Mouse (Mus musculus) stomach, embryonic 14.5 days (tissue): ENCODE measurements around the gene Pknox2. TPM values are rescaled to one million over a fixed set of nuclear protein-coding genes. Genes with fewer than 3 reads are reported as not detected.
A peak's percentile ranks its signal among the peaks of the same experiment; 100 is the strongest.

Experiments used
- ATAC-seq: fragments of 200-750 bp; cut with Nextera tagmentation; 2 replicates; pipeline ENCODE4 v1.8.0; 2017; ENCODE audit warnings: low read depth, moderate TSS enrichment; ENCODE audit not compliant: insufficient number of reproducible peaks, insufficient read depth, low FRiP score
- H3K27ac ChIP-seq: fragments of 300-500 bp; sonication (generic); 2 replicates; pipeline ENCODE4 v1.5.1; 2014; ENCODE audit warnings: mild to moderate bottlenecking, low read length, moderate library complexity, mixed read lengths
- H3K27me3 ChIP-seq: fragments of 300-500 bp; sonication (generic); 2 replicates; pipeline ENCODE4 v1.6.1; 2014; ENCODE audit warnings: low read length, control low read depth, mixed read lengths; ENCODE audit not compliant: control insufficient read depth, insufficient read depth
- H3K36me3 ChIP-seq: fragments of 300-500 bp; sonication (generic); 2 replicates; pipeline ENCODE4 v1.6.1; 2014; ENCODE audit warnings: mild to moderate bottlenecking, control low read depth, low read length, moderate library complexity, mixed read lengths; ENCODE audit not compliant: control insufficient read depth, insufficient read depth
- H3K4me1 ChIP-seq: fragments of 300-500 bp; sonication (generic); 2 replicates; pipeline ENCODE4 v1.6.1; 2014; ENCODE audit warnings: low read length, control low read depth, mixed read lengths; ENCODE audit not compliant: control insufficient read depth, insufficient read depth
- H3K4me2 ChIP-seq: fragments of 300-500 bp; sonication (generic); replicated peaks from 2 replicates; pipeline ENCODE4 v1.6.1; 2014; ENCODE audit warnings: low read depth, low read length, control low read depth
- H3K4me3 ChIP-seq: fragments of 300-500 bp; sonication (generic); 2 replicates; pipeline ENCODE4 v1.5.1; 2014; ENCODE audit warnings: low read depth, low read length, control low read depth
- H3K9ac ChIP-seq: fragments of 300-500 bp; sonication (generic); replicated peaks from 2 replicates; pipeline ENCODE4 v1.6.1; 2014; ENCODE audit warnings: low read depth, mild to moderate bottlenecking, control low read depth, low read length, moderate library complexity, mixed read lengths
- H3K9me3 ChIP-seq: fragments of 300-500 bp; sonication (generic); 2 replicates; pipeline ENCODE4 v1.6.1; 2016; ENCODE audit warnings: low read depth, low read length, control low read depth; ENCODE audit not compliant: control insufficient read depth
- WGBS: fragments of 180-500 bp; shearing (Covaris S2); extraction: QIAGEN DNeasy Blood & Tissue Kit; methylation state at CpG from one replicate; pipeline ENCODE4 v1.1.7; 2014; 5-methylcytosine and 5-hydroxymethylcytosine counted together
- polyA plus RNA-seq: library from polyadenylated mRNA; unstranded; fragments of >200 nt; fragmentation: Nextera tagmentation; extraction: Ambion mirVana; gene quantifications from 2 replicates; pipeline ENCODE4 v1.2.1, GENCODE M21; 2014

The Pknox2 gene
- polyA plus RNA-seq, 1 experiment from 2014 or later = 7.5 TPM

DNA sequence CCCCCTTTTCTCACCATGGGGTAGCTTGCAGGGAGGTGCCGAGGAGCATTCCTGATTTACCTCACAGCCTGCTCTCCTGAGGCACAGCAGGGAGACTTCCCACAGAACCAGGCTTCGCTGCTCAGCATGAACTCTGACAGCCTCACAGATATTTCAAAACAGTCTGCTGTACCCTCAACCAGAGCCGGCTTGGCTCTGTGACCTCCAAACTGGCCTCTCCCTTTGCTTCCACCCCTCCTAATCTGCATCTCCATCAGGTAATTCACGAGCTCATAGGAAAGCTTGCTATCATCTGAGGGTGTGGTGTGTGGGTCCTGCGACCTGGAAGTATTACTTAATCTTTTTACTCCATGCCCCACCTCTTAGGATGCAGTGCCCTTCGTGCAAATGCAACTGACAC lies 142.5 kb downstream of the Pknox2 start:
- H3K27ac ChIP-seq = no peak overlapping the region
- WGBS = 45% methylated on average over 6 of the region's 6 CpGs
- no peaks in the 10 kb centered on the region for H3K9me3 ChIP-seq
- H3K27me3 ChIP-seq = no peaks in the 10 kb centered on the region
- no peak overlapping the region for H3K4me2 ChIP-seq
- H3K36me3 ChIP-seq = no peaks in the 10 kb centered on the region
- ATAC-seq = no peak
- no peak overlapping the region for H3K4me3 ChIP-seq
- H3K9ac ChIP-seq = no peak overlapping the region
- no peaks in the 10 kb centered on the region for H3K4me1 ChIP-seq

GRCm38 (mm10) chr9:37001935-37002535 lies 145.2 kb downstream of the Pknox2 start:
- H3K9ac ChIP-seq = no peak overlapping the region
- H3K4me1 ChIP-seq = no peaks in the 10 kb centered on the region
- no peaks in the 10 kb centered on the region for H3K36me3 ChIP-seq
- ATAC-seq = no peak
- 41% methylated on average over 7 of the region's 7 CpGs for WGBS
- no peaks in the 10 kb centered on the region for H3K27me3 ChIP-seq
- no peaks in the 10 kb centered on the region for H3K9me3 ChIP-seq
- H3K27ac ChIP-seq = no peak overlapping the region
- H3K4me2 ChIP-seq = no peak overlapping the region
- H3K4me3 ChIP-seq = no peak overlapping the region

GRCm38 (mm10) chr9:36999393-36999792 lies 147.8 kb downstream of the Pknox2 start:
- no peak for ATAC-seq
- no peak overlapping the region for H3K4me2 ChIP-seq
- H3K27me3 ChIP-seq = no peaks in the 10 kb centered on the region
- no peaks in the 10 kb centered on the region for H3K4me1 ChIP-seq
- H3K9ac ChIP-seq = no peak overlapping the region
- 99% methylated on average over 3 of the region's 3 CpGs for WGBS
- no peaks in the 10 kb centered on the region for H3K9me3 ChIP-seq
- no peak overlapping the region for H3K4me3 ChIP-seq
- no peak overlapping the region for H3K27ac ChIP-seq
- H3K36me3 ChIP-seq = no peaks in the 10 kb centered on the region

DNA sequence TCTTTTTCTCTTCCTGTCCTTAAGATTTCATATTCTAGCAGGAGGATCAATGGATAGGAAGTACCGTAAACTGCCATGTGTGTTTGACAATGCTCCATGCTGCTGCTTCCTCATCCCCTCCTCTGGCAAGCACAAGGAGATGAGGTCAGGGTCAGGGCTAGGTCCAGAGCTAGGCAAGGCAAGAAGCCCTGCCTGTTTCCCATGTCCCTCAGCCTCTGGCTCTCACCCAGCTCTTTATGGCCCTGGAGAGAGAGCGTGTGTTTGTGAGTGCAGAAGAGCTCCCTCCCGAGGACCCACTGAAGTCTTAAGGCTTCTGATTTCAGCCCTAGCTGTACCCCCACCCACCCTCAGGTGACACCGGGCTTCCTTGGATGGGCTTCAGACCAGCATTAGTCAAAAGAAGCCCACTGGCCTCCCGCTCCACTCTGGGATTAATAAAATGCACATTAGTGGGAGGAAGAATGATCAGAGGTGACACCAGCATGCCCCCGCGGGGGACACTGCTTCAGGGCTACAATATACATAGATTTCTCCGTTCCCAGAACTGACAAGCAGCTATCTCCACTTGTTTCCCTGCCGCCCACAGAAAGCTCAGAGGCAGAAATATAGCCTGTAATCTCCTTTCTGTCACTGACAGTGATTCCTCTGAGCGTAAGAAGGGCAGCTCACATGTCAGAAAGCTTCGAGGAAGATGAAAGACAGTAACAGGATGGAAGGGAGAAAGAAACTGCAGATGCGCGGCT lies 156.4 kb downstream of the Pknox2 start:
- no peak overlapping the region for H3K4me2 ChIP-seq
- H3K27me3 ChIP-seq = no peaks in the 10 kb centered on the region
- H3K36me3 ChIP-seq = no peaks in the 10 kb centered on the region
- no peak overlapping the region for H3K9ac ChIP-seq
- ATAC-seq = no peak
- no peak overlapping the region for H3K27ac ChIP-seq
- WGBS = 53% methylated on average over 13 of the region's 13 CpGs
- H3K4me3 ChIP-seq = no peak overlapping the region
- H3K4me1 ChIP-seq = no peaks in the 10 kb centered on the region
- H3K9me3 ChIP-seq = no peaks in the 10 kb centered on the region

- H3K27ac ChIP-seq = no peak overlapping the region
- ATAC-seq = no peak
- H3K4me2 ChIP-seq = no peak overlapping the region
- no peaks in the 10 kb centered on the region for H3K9me3 ChIP-seq
- H3K4me3 ChIP-seq = no peak overlapping the region
- no peaks in the 10 kb centered on the region for H3K4me1 ChIP-seq
- 93% methylated on average over 3 of the region's 3 CpGs for WGBS
- H3K9ac ChIP-seq = no peak overlapping the region
- no peaks in the 10 kb centered on the region for H3K27me3 ChIP-seq
- no peaks in the 10 kb centered on the region for H3K36me3 ChIP-seq
These were observed 157.2 kb downstream of the Pknox2 start for GRCm38 (mm10) chr9:36989991-36990390.

- ATAC-seq = no peak
- Histone ChIP-seq H3K27ac (no peak overlapping the region), H3K36me3 (no peaks in the 10 kb centered on the region), H3K9ac (no peak overlapping the region), H3K4me3 (no peak overlapping the region), H3K4me2 (no peak overlapping the region), H3K9me3 (no peaks in the 10 kb centered on the region), H3K4me1 (no peaks in the 10 kb centered on the region), H3K27me3 (no peaks in the 10 kb centered on the region)
- WGBS = 81% methylated on average over 9 of the region's 9 CpGs
These were observed 162.0 kb downstream of the Pknox2 start for GRCm38 (mm10) chr9:36985233-36985632.

GRCm38 (mm10) chr9:36976596-36977362 lies 170.4 kb downstream of the Pknox2 start:
- Histone ChIP-seq H3K27me3 (no peaks in the 10 kb centered on the region), H3K27ac (no peak overlapping the region), H3K9ac (no peak overlapping the region), H3K4me2 (no peak overlapping the region), H3K4me1 (peaks cover 6% of the 10 kb centered on the region; the same call in 1 of the 2 replicates), H3K4me3 (no peak overlapping the region), H3K9me3 (no peaks in the 10 kb centered on the region), H3K36me3 (no peaks in the 10 kb centered on the region)
- WGBS = 33% methylated on average over 11 of the region's 11 CpGs
- ATAC-seq = peak; percentile 39; the same call in 1 of the 2 replicates

- Histone ChIP-seq H3K4me2 (no peak overlapping the region), H3K27ac (no peak overlapping the region), H3K9me3 (no peaks in the 10 kb centered on the region), H3K36me3 (no peaks in the 10 kb centered on the region), H3K9ac (no peak overlapping the region), H3K4me3 (no peak overlapping the region), H3K4me1 (peaks cover 6% of the 10 kb centered on the region; the same call in 1 of the 2 replicates), H3K27me3 (no peaks in the 10 kb centered on the region)
- ATAC-seq = no peak
- 44% methylated on average over 11 of the region's 11 CpGs for WGBS
These were observed 173.6 kb downstream of the Pknox2 start for GRCm38 (mm10) chr9:36973486-36974227.
